Mouse (Mus musculus): ENCODE measurements around the gene Armc5. TPM values are rescaled to one million over a fixed set of nuclear protein-coding genes. Genes with fewer than 3 reads are reported as not detected.

Armc5 gene
- total RNA-seq, 2 experiments from 2014 or later: 9.8 to 18.1 TPM

GRCm38 (mm10) chr7:128281765-128282164 lies 44.6 kb downstream of the Armc5 start:
- ATAC-seq (replicated peaks; ENCODE audit: low FRiP score, low TSS enrichment, poor library complexity, severe bottlenecking): peak; percentile 72

- ATAC-seq (replicated peaks; ENCODE audit: low FRiP score, low TSS enrichment, poor library complexity, severe bottlenecking): no peak
These were observed 45.5 kb downstream of the Armc5 start for GRCm38 (mm10) chr7:128282532-128283244.

GRCm38 (mm10) chr7:128284047-128284446 lies 46.9 kb downstream of the Armc5 start:
- ATAC-seq (replicated peaks; ENCODE audit: low FRiP score, low TSS enrichment, poor library complexity, severe bottlenecking): no peak

GRCm38 (mm10) chr7:128285060-128285459 lies 47.9 kb downstream of the Armc5 start:
- ATAC-seq (replicated peaks; ENCODE audit: low FRiP score, low TSS enrichment, poor library complexity, severe bottlenecking): no peak

- ATAC-seq (replicated peaks; ENCODE audit: low FRiP score, low TSS enrichment, poor library complexity, severe bottlenecking): peak; percentile 94
These were observed 51.9 kb downstream of the Armc5 start for GRCm38 (mm10) chr7:128288923-128289544.

Other genes starting within 250 kb of the Armc5 start
- gene Pycard, start 243.5 kb upstream of the Armc5 start, total RNA-seq (2014; fragmentation: Nextera tagmentation): 41.8 and 56.1 TPM in 2 replicates
- gene Pycard, start 243.5 kb upstream of the Armc5 start, total RNA-seq (2017): 10.2 and 10.6 TPM in 2 replicates
- not detected in 2 replicates for gene Trim72, start 233.4 kb upstream of the Armc5 start, total RNA-seq (2014; fragmentation: Nextera tagmentation)
- 0.52 TPM in 1 of 2 replicates, not detected in the other for gene Trim72, start 233.4 kb upstream of the Armc5 start, total RNA-seq (2017)
- gene Itgam, start 174.7 kb upstream of the Armc5 start, total RNA-seq (2014; fragmentation: Nextera tagmentation): 3.2 TPM in 1 of 2 replicates, not detected in the other
- gene Itgam, start 174.7 kb upstream of the Armc5 start, total RNA-seq (2017): 0.95 and 2.3 TPM in 2 replicates
- not detected in 2 replicates for gene Gm49368, start 174.7 kb upstream of the Armc5 start, total RNA-seq (2014; fragmentation: Nextera tagmentation)
- not detected in 2 replicates for gene Gm49368, start 174.7 kb upstream of the Armc5 start, total RNA-seq (2017)
- 0.92 TPM in 1 of 2 replicates, not detected in the other for gene Itgax, start 107.8 kb upstream of the Armc5 start, total RNA-seq (2014; fragmentation: Nextera tagmentation)
- gene Itgax, start 107.8 kb upstream of the Armc5 start, total RNA-seq (2017): 0.46 and 2.7 TPM in 2 replicates
- 0.11 TPM in 1 of 2 replicates, not detected in the other for gene Itgad, start 83.0 kb upstream of the Armc5 start, total RNA-seq (2014; fragmentation: Nextera tagmentation)
- not detected in 2 replicates for gene Itgad, start 83.0 kb upstream of the Armc5 start, total RNA-seq (2017)
- 2.8 TPM in 1 of 2 replicates, not detected in the other for gene Cox6a2, start 31.0 kb upstream of the Armc5 start, total RNA-seq (2014; fragmentation: Nextera tagmentation)
- gene Cox6a2, start 31.0 kb upstream of the Armc5 start, total RNA-seq (2017): not detected in 2 replicates
- 2.1 and 3.8 TPM in 2 replicates for gene 9130023H24Rik, start 689 bp downstream of the Armc5 start, total RNA-seq (2014; fragmentation: Nextera tagmentation)
- gene 9130023H24Rik, start 689 bp downstream of the Armc5 start, total RNA-seq (2017): 2.2 and 4.8 TPM in 2 replicates
- 2.2 TPM in 1 of 2 replicates, not detected in the other for gene Tgfb1i1, start 9.5 kb downstream of the Armc5 start, total RNA-seq (2014; fragmentation: Nextera tagmentation)
- gene Tgfb1i1, start 9.5 kb downstream of the Armc5 start, total RNA-seq (2017): 0.27 and 1.3 TPM in 2 replicates
- gene Slc5a2, start 28.3 kb downstream of the Armc5 start, total RNA-seq (2014; fragmentation: Nextera tagmentation): 0.81 and 1.1 TPM in 2 replicates
- gene Slc5a2, start 28.3 kb downstream of the Armc5 start, total RNA-seq (2017): 0.65 and 1.5 TPM in 2 replicates
- 82.5 and 95.0 TPM in 2 replicates for gene BC017158, start 60.8 kb downstream of the Armc5 start, total RNA-seq (2014; fragmentation: Nextera tagmentation)
- gene BC017158, start 60.8 kb downstream of the Armc5 start, total RNA-seq (2017): 30.8 and 50.8 TPM in 2 replicates
- 152 and 177 TPM in 2 replicates for gene Rgs10, start 181.4 kb downstream of the Armc5 start, total RNA-seq (2014; fragmentation: Nextera tagmentation)
- 119 and 210 TPM in 2 replicates for gene Rgs10, start 181.4 kb downstream of the Armc5 start, total RNA-seq (2017)
- gene Tial1, start 224.4 kb downstream of the Armc5 start, total RNA-seq (2014; fragmentation: Nextera tagmentation): 189 and 238 TPM in 2 replicates
- 50.6 and 67.8 TPM in 2 replicates for gene Tial1, start 224.4 kb downstream of the Armc5 start, total RNA-seq (2017)